Mouse (Mus musculus): Measurements from ENCODE around the gene Rdh19. TPM values are rescaled to one million over a fixed set of nuclear protein-coding genes. Genes with fewer than 3 reads are reported as not detected.
A peak's percentile ranks its signal among the peaks of the same experiment; 100 is the strongest.

The Rdh19 gene
- total and polyA plus RNA-seq, 2 experiments from 2014 or later: not detected

- 93% methylated on average over 1 of the region's 1 CpGs for WGBS
- Histone ChIP-seq H3K4me2 (ENCODE audit: low read depth, low read length, poor library complexity, severe bottlenecking) (no peak overlapping the region), H3K9me3 (ENCODE audit: low read length) (no peaks in the 10 kb centered on the region), H3K4me1 (ENCODE audit: insufficient read depth, low read length) (no peaks in the 10 kb centered on the region), H3K4me3 (ENCODE audit: low read depth, low read length) (no peak overlapping the region), H3K9ac (replicated peaks; ENCODE audit: low read length, poor library complexity, severe bottlenecking) (no peak overlapping the region), H3K27me3 (ENCODE audit: insufficient read depth, low read length) (no peaks in the 10 kb centered on the region), H3K27ac (ENCODE audit: low read depth, low read length) (no peak overlapping the region), H3K36me3 (ENCODE audit: insufficient read depth, low read length) (no peaks in the 10 kb centered on the region)
- DNase-seq (ENCODE audit: low spot score): no peak
- no peak for TF ChIP-seq CTCF (IDR thresholded peaks at IDR 0.05)
- ATAC-seq (ENCODE audit: low FRiP score): no peak
Measured at GRCm38 (mm10) chr10:127848089-127848488, 1.6 kb upstream of the Rdh19 start.

GRCm38 (mm10) chr10:127856376-127856775, 6.6 kb downstream of the Rdh19 start:
- Histone ChIP-seq H3K27me3 (ENCODE audit: insufficient read depth, low read length) (no peaks in the 10 kb centered on the region), H3K4me3 (ENCODE audit: low read depth, low read length) (no peak overlapping the region), H3K36me3 (ENCODE audit: insufficient read depth, low read length) (no peaks in the 10 kb centered on the region), H3K4me2 (ENCODE audit: low read depth, low read length, poor library complexity, severe bottlenecking) (no peak overlapping the region), H3K4me1 (ENCODE audit: insufficient read depth, low read length) (no peaks in the 10 kb centered on the region), H3K9ac (replicated peaks; ENCODE audit: low read length, poor library complexity, severe bottlenecking) (no peak overlapping the region), H3K9me3 (ENCODE audit: low read length) (no peaks in the 10 kb centered on the region), H3K27ac (ENCODE audit: low read depth, low read length) (no peak overlapping the region)
- no peak for TF ChIP-seq CTCF (IDR thresholded peaks at IDR 0.05)
- DNase-seq (ENCODE audit: low spot score) (no peak), ATAC-seq (ENCODE audit: low FRiP score) (no peak)

- no peaks in the 10 kb centered on the region for H3K9me3 ChIP-seq (ENCODE audit: low read length)
- no peak overlapping the region for H3K4me2 ChIP-seq (ENCODE audit: low read depth, low read length, poor library complexity, severe bottlenecking)
- H3K9ac ChIP-seq (replicated peaks; ENCODE audit: low read length, poor library complexity, severe bottlenecking): no peak overlapping the region
- no peaks in the 10 kb centered on the region for H3K36me3 ChIP-seq (ENCODE audit: insufficient read depth, low read length)
- no peaks in the 10 kb centered on the region for H3K4me1 ChIP-seq (ENCODE audit: insufficient read depth, low read length)
- TF ChIP-seq CTCF (IDR thresholded peaks at IDR 0.05): no peak
- ATAC-seq (ENCODE audit: low FRiP score): no peak
- H3K27ac ChIP-seq (ENCODE audit: low read depth, low read length): no peak overlapping the region
- no peak for DNase-seq (ENCODE audit: low spot score)
- no peak overlapping the region for H3K4me3 ChIP-seq (ENCODE audit: low read depth, low read length)
- no peaks in the 10 kb centered on the region for H3K27me3 ChIP-seq (ENCODE audit: insufficient read depth, low read length)
Measured at GRCm38 (mm10) chr10:127864931-127865330, 15.2 kb downstream of the Rdh19 start.

- ATAC-seq (ENCODE audit: low FRiP score) (no peak), DNase-seq (ENCODE audit: low spot score) (no peak)
- WGBS: 87% methylated on average over 3 of the region's 3 CpGs
- no peak for TF ChIP-seq CTCF (IDR thresholded peaks at IDR 0.05)
- Histone ChIP-seq H3K27ac (ENCODE audit: low read depth, low read length) (no peak within 1 kb of the TSS), H3K4me1 (ENCODE audit: insufficient read depth, low read length) (no peaks in the 10 kb centered on the region), H3K4me3 (ENCODE audit: low read depth, low read length) (no peak within 1 kb of the TSS), H3K36me3 (ENCODE audit: insufficient read depth, low read length) (no peaks in the 10 kb centered on the region), H3K4me2 (ENCODE audit: low read depth, low read length, poor library complexity, severe bottlenecking) (no peak within 1 kb of the TSS), H3K9me3 (ENCODE audit: low read length) (no peaks in the 10 kb centered on the region), H3K9ac (replicated peaks; ENCODE audit: low read length, poor library complexity, severe bottlenecking) (no peak within 1 kb of the TSS), H3K27me3 (ENCODE audit: insufficient read depth, low read length) (no peaks in the 10 kb centered on the region)
Measured at GRCm38 (mm10) chr10:127866232-127866631, 16.5 kb downstream of the Rdh19 start, which contains the start of gene Rdh16f2. Gene Rdh16f2 (plus strand): TSS chr10:127866474.

- TF ChIP-seq CTCF (IDR thresholded peaks at IDR 0.05): peak; percentile 21
- H3K4me1 ChIP-seq (ENCODE audit: insufficient read depth, low read length): no peaks in the 10 kb centered on the region
- no peak overlapping the region for H3K4me3 ChIP-seq (ENCODE audit: low read depth, low read length)
- no peaks in the 10 kb centered on the region for H3K36me3 ChIP-seq (ENCODE audit: insufficient read depth, low read length)
- no peak overlapping the region for H3K27ac ChIP-seq (ENCODE audit: low read depth, low read length)
- H3K9me3 ChIP-seq (ENCODE audit: low read length): no peaks in the 10 kb centered on the region
- no peak overlapping the region for H3K9ac ChIP-seq (replicated peaks; ENCODE audit: low read length, poor library complexity, severe bottlenecking)
- ATAC-seq (ENCODE audit: low FRiP score): no peak
- DNase-seq (ENCODE audit: low spot score): no peak
- H3K4me2 ChIP-seq (ENCODE audit: low read depth, low read length, poor library complexity, severe bottlenecking): no peak overlapping the region
- WGBS: 84% methylated on average over 4 of the region's 4 CpGs
- H3K27me3 ChIP-seq (ENCODE audit: insufficient read depth, low read length): no peaks in the 10 kb centered on the region
Measured at GRCm38 (mm10) chr10:127872484-127872883, 22.8 kb downstream of the Rdh19 start.

DNA sequence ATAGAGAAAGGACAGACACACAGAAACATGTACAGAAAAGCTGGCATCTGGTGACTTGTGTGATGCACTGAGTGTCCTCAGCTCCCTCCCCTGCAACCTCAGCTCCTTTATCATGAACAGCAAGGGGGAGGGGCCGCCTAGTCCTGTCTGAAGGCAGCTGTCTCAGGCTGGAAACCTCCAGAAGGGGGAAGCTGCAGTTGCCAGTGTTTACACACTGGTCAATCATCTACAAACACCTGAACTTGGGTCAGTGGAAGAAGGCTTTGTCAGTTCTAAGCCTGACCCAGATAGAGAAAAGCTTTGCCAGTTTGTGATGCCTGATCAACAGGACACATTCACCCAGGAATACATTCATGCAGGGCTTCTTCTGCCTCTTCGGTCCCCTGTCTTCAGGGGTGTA, 28.0 kb downstream of the Rdh19 start:
- DNase-seq (ENCODE audit: low spot score): no peak

More for the DNA sequence above, 28.0 kb downstream of the Rdh19 start:
- no peak overlapping the region for H3K4me3 ChIP-seq (ENCODE audit: low read depth, low read length)
- H3K36me3 ChIP-seq (ENCODE audit: insufficient read depth, low read length): no peaks in the 10 kb centered on the region
- no peak for TF ChIP-seq CTCF (IDR thresholded peaks at IDR 0.05)
- no peak overlapping the region for H3K27ac ChIP-seq (ENCODE audit: low read depth, low read length)
- no peaks in the 10 kb centered on the region for H3K27me3 ChIP-seq (ENCODE audit: insufficient read depth, low read length)
- no peak overlapping the region for H3K9ac ChIP-seq (replicated peaks; ENCODE audit: low read length, poor library complexity, severe bottlenecking)
- 55% methylated on average over 2 of the region's 2 CpGs for WGBS
- no peak for ATAC-seq (ENCODE audit: low FRiP score)
- H3K9me3 ChIP-seq (ENCODE audit: low read length): no peaks in the 10 kb centered on the region
- no peak overlapping the region for H3K4me2 ChIP-seq (ENCODE audit: low read depth, low read length, poor library complexity, severe bottlenecking)
- no peaks in the 10 kb centered on the region for H3K4me1 ChIP-seq (ENCODE audit: insufficient read depth, low read length)
